Mouse (Mus musculus) bone marrow, adult 2 months (tissue): Measurements from ENCODE around the gene Prpsap1. TPM values are rescaled to one million over a fixed set of nuclear protein-coding genes. Genes with fewer than 3 reads are reported as not detected.

Experiments used
- H3K27ac ChIP-seq: fragments of 200-500 bp; 2 replicates; pipeline ENCODE4 v1.5.1; 2012; ENCODE audit warnings: low read depth, mild to moderate bottlenecking, control low read depth, inconsistent platforms, low read length; ENCODE audit not compliant: control insufficient read depth, poor library complexity, insufficient read depth
- H3K4me1 ChIP-seq: fragments of 200-500 bp; 2 replicates; pipeline ENCODE4 v1.6.1; 2011; ENCODE audit warnings: low read length; ENCODE audit not compliant: control insufficient read depth, insufficient read depth
- H3K4me3 ChIP-seq: fragments of 200-500 bp; replicated peaks from 2 replicates; pipeline ENCODE3; 2011; ENCODE audit warnings: mild to moderate bottlenecking, low read depth, low read length, control low read depth; ENCODE audit not compliant: control insufficient read depth
- CTCF ChIP-seq: fragments of 200-500 bp; IDR thresholded peaks from 2 replicates; pipeline ENCODE4 v1.5.1; 2011; ENCODE audit warnings: low read length, control low read depth; ENCODE audit not compliant: control insufficient read depth, insufficient read depth
- POLR2A ChIP-seq: fragments of 200-500 bp; IDR thresholded peaks from 2 replicates; pipeline ENCODE4 v1.6.1; 2011; ENCODE audit warnings: low read depth, mild to moderate bottlenecking, control low read depth, low read length, borderline replicate concordance; ENCODE audit not compliant: control insufficient read depth
- WGBS: fragments of 180-500 bp; shearing (Covaris S2); methylation state at CpG from one replicate; pipeline ENCODE4 v1.1.7; 2018; 5-methylcytosine and 5-hydroxymethylcytosine counted together
- polyA plus RNA-seq: library from polyadenylated mRNA; stranded (reverse); fragments of >200 nt; gene quantifications from 2 replicates; pipeline ENCODE4 v1.2.4, GENCODE M21; 2011; ENCODE audit warnings: low replicate concordance; ENCODE audit not compliant: missing spikeins, insufficient read depth, insufficient read length

Prpsap1 gene
- polyA plus RNA-seq, 1 experiment = 41.9 TPM

- TF ChIP-seq POLR2A (peak; percentile 77; the same call in 1 of the 2 replicates), CTCF (no peak)
- peaks cover 5% of the 10 kb centered on the region for H3K4me1 ChIP-seq
- H3K4me3 ChIP-seq = peak overlapping the region; percentile 72
- 1% methylated on average over 63 of the region's 63 CpGs for WGBS
- H3K27ac ChIP-seq = peak overlapping the region; percentile 96
Measured at GRCm38 (mm10) chr11:116533341-116534153, 39.5 kb upstream of the Prpsap1 start.

DNA sequence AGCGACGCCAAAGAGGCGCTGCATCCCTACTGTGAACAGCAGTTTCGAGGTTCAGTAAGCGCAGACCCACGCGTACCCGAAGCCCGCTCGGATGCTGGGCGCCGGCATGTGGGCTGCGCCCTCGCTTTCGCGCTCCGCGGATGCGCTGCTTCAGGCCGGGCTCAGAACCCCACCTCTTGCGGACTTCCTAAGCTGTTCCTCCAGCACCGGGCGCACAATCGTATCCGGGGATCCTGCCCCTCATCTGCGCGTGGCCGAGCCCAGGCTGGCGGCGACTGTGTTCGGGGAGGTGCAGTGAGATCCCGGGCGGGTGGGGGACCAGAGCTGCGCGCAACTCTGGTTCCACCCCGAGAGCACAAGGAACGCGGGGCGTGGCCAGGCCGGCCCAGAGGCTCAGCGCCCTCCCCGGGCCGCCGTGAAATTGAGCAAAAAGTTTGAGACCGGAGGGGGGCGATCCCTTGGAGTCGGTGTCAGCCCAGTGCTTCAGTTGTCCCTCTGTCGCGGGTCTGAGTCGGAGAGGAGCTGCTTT is 38.9 kb upstream of the Prpsap1 start:
- Histone ChIP-seq H3K4me3 (peak overlapping the region; percentile 72), H3K27ac (peak overlapping the region; percentile 96)
- under 1% methylated on average over 50 of the region's 50 CpGs for WGBS

DNA sequence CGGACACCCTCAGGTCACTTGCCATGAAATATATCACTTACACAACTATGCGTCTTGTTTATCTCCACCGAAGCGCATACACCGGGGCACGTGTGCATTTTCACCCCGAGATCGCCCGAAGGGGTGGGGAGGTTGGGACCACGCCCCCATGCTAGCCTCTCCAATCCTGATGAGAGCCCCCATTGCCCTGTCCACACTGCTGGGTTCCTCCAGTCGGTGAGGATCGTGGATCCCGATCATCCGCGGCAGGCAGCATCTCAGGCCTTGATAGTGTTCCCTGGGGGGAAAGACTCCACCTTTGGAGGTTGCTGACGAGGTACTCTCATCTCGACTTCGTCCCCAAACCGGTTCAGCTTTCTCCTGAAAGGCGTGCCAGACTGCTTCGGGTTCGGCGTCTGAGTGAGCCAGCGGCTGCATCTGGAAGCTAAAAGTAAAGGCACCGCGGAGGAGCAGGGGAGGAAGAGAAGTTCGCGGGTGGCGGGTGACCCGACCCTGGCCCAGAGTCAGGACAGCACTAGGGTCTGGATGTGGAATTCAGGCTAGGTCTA is 38.3 kb upstream of the Prpsap1 start:
- TF ChIP-seq POLR2A (peak; percentile 48; the same call in 1 of the 2 replicates), CTCF (no peak)
- 2% methylated on average over 30 of the region's 30 CpGs for WGBS
- Histone ChIP-seq H3K4me3 (peak overlapping the region; percentile 72), H3K4me1 (peaks cover 2% of the 10 kb centered on the region), H3K27ac (peak overlapping the region; percentile 96)

More for the DNA sequence above, 38.9 kb upstream of the Prpsap1 start:
- no peak for TF ChIP-seq CTCF
- TF ChIP-seq POLR2A = peak; percentile 24; the same call in 1 of the 2 replicates
- H3K4me1 ChIP-seq = peaks cover 3% of the 10 kb centered on the region

GRCm38 (mm10) chr11:116531371-116532191 is 37.6 kb upstream of the Prpsap1 start:
- Histone ChIP-seq H3K27ac (peak overlapping the region; percentile 38), H3K4me1 (no peaks in the 10 kb centered on the region; the same call in none of the 2 replicates), H3K4me3 (peak overlapping the region; percentile 66)
- 2% methylated on average over 48 of the region's 48 CpGs for WGBS
- TF ChIP-seq POLR2A (no peak), CTCF (no peak)

- WGBS = 53% methylated on average over 11 of the region's 11 CpGs
- TF ChIP-seq POLR2A (no peak), CTCF (no peak)
- Histone ChIP-seq H3K27ac (peak within 1 kb of the TSS; percentile 38), H3K4me1 (no peaks in the 10 kb centered on the region; the same call in 1 of the 2 replicates), H3K4me3 (peak within 1 kb of the TSS; percentile 66)
Measured at GRCm38 (mm10) chr11:116530187-116531147, 36.5 kb upstream of the Prpsap1 start, which contains the start of gene Sphk1. Sphk1 (plus strand) TSS chr11:116530925.

DNA sequence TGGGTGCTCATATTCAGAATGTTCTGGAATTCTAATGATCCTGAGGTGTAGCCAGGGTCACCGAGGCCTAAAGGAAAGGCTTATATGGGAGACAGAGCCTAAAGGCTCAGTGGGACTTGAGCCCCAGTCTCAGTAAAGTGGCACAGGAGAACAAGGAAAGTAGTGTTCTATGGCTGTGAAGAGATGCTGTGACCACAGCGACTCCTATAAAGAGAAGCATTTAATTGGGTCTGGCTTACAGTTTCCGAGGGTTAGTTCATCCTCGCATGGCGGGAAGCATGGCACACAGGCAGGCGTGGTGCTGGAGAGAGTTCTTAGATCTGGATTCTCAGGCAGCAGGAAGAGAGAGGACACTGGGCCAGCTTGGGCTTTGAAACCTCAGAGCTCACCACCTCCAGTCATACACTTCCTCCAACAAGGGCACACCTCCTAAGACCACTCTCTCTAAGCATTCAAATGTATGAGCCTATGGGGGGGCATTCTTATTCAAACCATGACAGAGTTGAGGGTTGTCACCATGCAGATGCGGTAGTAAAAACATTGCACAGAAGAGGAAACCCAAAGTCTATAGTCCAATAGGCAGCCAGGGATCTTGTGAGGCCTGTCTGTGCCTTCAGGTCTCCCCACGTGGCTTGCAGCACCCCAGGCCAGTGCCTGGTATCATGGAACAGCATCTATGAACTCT is 34.8 kb upstream of the Prpsap1 start:
- TF ChIP-seq CTCF (no peak), POLR2A (no peak)
- Histone ChIP-seq H3K4me3 (no peak overlapping the region), H3K27ac (no peak overlapping the region), H3K4me1 (no peaks in the 10 kb centered on the region)
- WGBS = 83% methylated on average over 8 of the region's 8 CpGs

DNA sequence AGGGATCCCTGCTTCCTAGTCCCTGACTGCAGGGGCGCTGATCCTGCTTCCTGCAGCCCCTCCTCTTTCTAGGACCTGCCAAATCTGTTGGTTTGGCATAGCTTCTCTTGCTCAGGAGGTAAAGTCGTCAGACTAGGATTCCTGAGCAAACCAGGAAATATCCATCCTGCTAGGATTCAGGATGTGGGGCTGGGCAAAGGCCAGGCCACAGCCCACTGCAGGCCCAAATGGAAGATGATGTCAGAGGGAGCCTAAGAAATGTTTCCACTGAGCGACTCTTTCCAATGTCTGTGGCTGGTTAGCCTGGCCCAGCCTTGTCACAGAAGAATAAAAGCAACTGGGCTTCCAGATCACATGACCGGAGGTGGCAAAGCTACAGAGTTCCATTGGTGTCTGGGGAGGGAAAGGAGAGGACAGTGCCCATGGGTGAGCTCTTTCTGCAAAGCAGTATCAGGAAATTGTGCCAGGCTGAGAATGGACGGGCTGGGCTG is 29.7 kb upstream of the Prpsap1 start:
- no peaks in the 10 kb centered on the region for H3K4me1 ChIP-seq
- no peak overlapping the region for H3K4me3 ChIP-seq
- WGBS = 59% methylated on average over 5 of the region's 5 CpGs
- H3K27ac ChIP-seq = no peak overlapping the region
- TF ChIP-seq CTCF = no peak
- TF ChIP-seq POLR2A = no peak
